Mouse (Mus musculus): ENCODE measurements around the gene 4931409K22Rik.

DNA sequence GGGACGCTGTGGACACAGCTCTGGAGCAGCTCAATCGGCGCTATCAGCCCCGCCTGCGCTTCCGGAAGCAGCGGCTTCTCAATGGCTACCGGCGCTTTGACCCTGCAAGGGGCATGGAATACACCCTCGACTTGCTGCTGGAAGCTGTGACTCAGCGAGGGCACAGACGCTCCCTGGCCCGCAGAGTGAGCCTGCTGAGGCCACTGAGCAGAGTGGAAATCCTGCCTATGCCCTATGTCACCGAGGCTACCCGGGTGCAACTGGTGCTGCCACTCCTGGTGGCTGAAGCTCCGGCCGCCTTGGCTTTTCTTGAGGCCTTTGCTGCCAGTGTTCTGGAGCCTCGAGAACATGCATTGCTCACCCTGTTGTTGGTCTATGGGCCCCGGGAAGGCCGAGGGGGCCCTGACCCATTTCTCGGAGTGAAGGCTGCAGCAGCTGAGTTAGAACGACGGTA lies 34.7 kb upstream of the 4931409K22Rik start:
- no peak for TF ChIP-seq CTCF (IDR thresholded peaks at IDR 0.05)
- no peak for TF ChIP-seq EP300 (IDR thresholded peaks at IDR 0.05)

Measured in lung, postnatal 0 days (tissue).